Mouse (Mus musculus): ENCODE measurements around the gene Olfr221.

- TF ChIP-seq EP300 (optimal IDR thresholded peaks at IDR 0.05) (no peak), CTCF (IDR thresholded peaks at IDR 0.05; ENCODE audit: low read depth) (no peak)
Observed at GRCm38 (mm10) chr14:52016625-52017405, 25.4 kb downstream of the Olfr221 start.
